Mouse (Mus musculus) MEL (cell line): ENCODE measurements around the gene Fgf8. TPM values are rescaled to one million over a fixed set of nuclear protein-coding genes. Genes with fewer than 3 reads are reported as not detected.

Experiments
- DNase-seq: peaks from one replicate; pipeline ENCODE4 v3.0.0; 2011; ENCODE audit warnings: low read depth, low spot score
- H3K27ac ChIP-seq: 2 replicates; pipeline ENCODE4 v1.5.1; 2012; ENCODE audit warnings: low read depth, mild to moderate bottlenecking, control low read depth, low read length, moderate library complexity; ENCODE audit not compliant: control insufficient read depth
- H3K27me3 ChIP-seq, 2 experiments: fragments of 150-350 bp in 1 of 2; sonication (generic) in 1 of 2; 2 replicates each; pipeline ENCODE4 v1.6.1; 2012; ENCODE audit warnings: low read length in 2 of 2, mild to moderate bottlenecking in 2 of 2, improper control_type of control experiment in 1 of 2, moderate library complexity in 1 of 2; ENCODE audit not compliant: insufficient read depth in 2 of 2, control insufficient read depth in 1 of 2
- H3K36me3 ChIP-seq, 2 experiments: 2 replicates each; pipeline ENCODE4 v1.6.1; 2012 to 2014; ENCODE audit warnings: low read length in 2 of 2, improper control_type of control experiment in 1 of 2, inconsistent platforms in 1 of 2, mild to moderate bottlenecking in 1 of 2; ENCODE audit not compliant: insufficient read depth in 2 of 2, control insufficient read depth in 1 of 2
- H3K4me1 ChIP-seq, 2 experiments: fragments of 150-350 bp in 1 of 2; sonication (generic) in 1 of 2; 2 replicates each; pipeline ENCODE4 v1.6.1; 2012; ENCODE audit warnings: low read length in 2 of 2, improper control_type of control experiment in 1 of 2, mild to moderate bottlenecking in 1 of 2; ENCODE audit not compliant: insufficient read depth in 2 of 2, control insufficient read depth in 1 of 2
- H3K4me3 ChIP-seq, 2 experiments: fragments of 150-350 bp in 1 of 2; sonication (generic) in 1 of 2; 2 replicates each; pipeline ENCODE4 v1.5.1; 2012; ENCODE audit warnings: low read depth in 2 of 2, low read length in 2 of 2, mild to moderate bottlenecking in 2 of 2, moderate library complexity in 2 of 2, control low read depth in 1 of 2, improper control_type of control experiment in 1 of 2; ENCODE audit not compliant: control insufficient read depth in 1 of 2, insufficient read depth in 1 of 2
- H3K79me2 ChIP-seq: 2 replicates; pipeline ENCODE4 v1.6.1; 2012; ENCODE audit warnings: mild to moderate bottlenecking, low read length, moderate library complexity; ENCODE audit not compliant: control insufficient read depth, poor library complexity, insufficient read depth
- H3K9ac ChIP-seq: 2 replicates; pipeline ENCODE4 v1.6.1; 2012; ENCODE audit warnings: low read depth, mild to moderate bottlenecking, control low read depth, low read length, moderate library complexity; ENCODE audit not compliant: control insufficient read depth, poor library complexity, severe bottlenecking
- H3K9me3 ChIP-seq: fragments of 150-350 bp; sonication (generic); replicated peaks from 2 replicates; pipeline ENCODE4 v1.6.1; 2012; ENCODE audit warnings: mild to moderate bottlenecking, low read length, improper control_type of control experiment, moderate library complexity; ENCODE audit not compliant: insufficient read depth
- CHD2 ChIP-seq: IDR thresholded peaks from 2 replicates; pipeline ENCODE4 v1.6.1; 2011; ENCODE audit warnings: low read length, improper control_type of control experiment
- CTCF ChIP-seq, 3 experiments: IDR thresholded peaks in 2 of 3; conservative IDR thresholded peaks in 1 of 3; 2 replicates each; pipeline ENCODE4 v1.5.1; 2011 to 2012; ENCODE audit warnings: low read length in 3 of 3, low read depth in 2 of 3, mild to moderate bottlenecking in 2 of 3, improper control_type of control experiment in 1 of 3, inconsistent platforms in 1 of 3, mixed read lengths in 1 of 3, moderate library complexity in 1 of 3; ENCODE audit not compliant: control insufficient read depth in 1 of 3, insufficient read depth in 1 of 3, poor library complexity in 1 of 3, severe bottlenecking in 1 of 3
- GABPA ChIP-seq: IDR thresholded peaks from 2 replicates; pipeline ENCODE4 v1.6.1; 2012; ENCODE audit warnings: low read depth, mild to moderate bottlenecking, inconsistent platforms, low read length, improper control_type of control experiment, moderate library complexity
- JUND ChIP-seq: IDR thresholded peaks from 2 replicates; pipeline ENCODE4 v1.6.1; 2011; ENCODE audit warnings: low read depth, mild to moderate bottlenecking, improper control_type of control experiment, low read length
- KAT2A ChIP-seq: conservative IDR thresholded peaks from 2 replicates; pipeline ENCODE4 v1.6.1; 2012; ENCODE audit warnings: low read depth, low read length, improper control_type of control experiment, inconsistent platforms
- MAFK ChIP-seq: IDR thresholded peaks from 2 replicates; pipeline ENCODE4 v1.6.1; 2011; ENCODE audit warnings: low read depth, mild to moderate bottlenecking, low read length, improper control_type of control experiment, borderline replicate concordance
- MAX ChIP-seq: IDR thresholded peaks from 2 replicates; pipeline ENCODE4 v1.6.1; 2011; ENCODE audit warnings: low read length, improper control_type of control experiment
- NRF1 ChIP-seq: IDR thresholded peaks from 2 replicates; pipeline ENCODE4 v1.6.1; 2014; ENCODE audit warnings: low read depth, mild to moderate bottlenecking, inconsistent platforms, low read length, improper control_type of control experiment, moderate library complexity; ENCODE audit not compliant: poor library complexity, insufficient read depth, severe bottlenecking
- POLR2A ChIP-seq, 2 experiments: IDR thresholded peaks; 2 replicates each; pipeline ENCODE4 v1.6.1; 2011 to 2012; ENCODE audit warnings: low read length in 2 of 2, mild to moderate bottlenecking in 2 of 2, control low read depth in 1 of 2, improper control_type of control experiment in 1 of 2, low read depth in 1 of 2, moderate library complexity in 1 of 2; ENCODE audit not compliant: control insufficient read depth in 1 of 2, insufficient read depth in 1 of 2, poor library complexity in 1 of 2
- POLR2AphosphoS5 ChIP-seq: IDR thresholded peaks from 2 replicates; pipeline ENCODE4 v1.6.1; 2012; ENCODE audit warnings: low read depth, borderline replicate concordance, mild to moderate bottlenecking, inconsistent platforms, low read length, moderate library complexity, mixed read lengths
- RAD21 ChIP-seq: IDR thresholded peaks from 2 replicates; pipeline ENCODE4 v1.6.1; 2011; ENCODE audit warnings: mild to moderate bottlenecking, low read depth, low read length, improper control_type of control experiment
- RCOR1 ChIP-seq: IDR thresholded peaks from 2 replicates; pipeline ENCODE4 v1.6.1; 2012; ENCODE audit warnings: low read depth, mild to moderate bottlenecking, inconsistent platforms, low read length, improper control_type of control experiment
- SMC3 ChIP-seq: IDR thresholded peaks from 2 replicates; pipeline ENCODE4 v1.6.1; 2011; ENCODE audit warnings: low read depth, low read length, improper control_type of control experiment
- ZC3H11A ChIP-seq: IDR thresholded peaks from 2 replicates; pipeline ENCODE4 v1.6.1; 2012; ENCODE audit warnings: low read depth, mild to moderate bottlenecking, inconsistent platforms, low read length, improper control_type of control experiment
- ZKSCAN1 ChIP-seq: IDR thresholded peaks from 2 replicates; pipeline ENCODE4 v1.6.1; 2012; ENCODE audit warnings: low read depth, mild to moderate bottlenecking, inconsistent platforms, low read length, improper control_type of control experiment, moderate library complexity
- ZMIZ1 ChIP-seq: IDR thresholded peaks from 2 replicates; pipeline ENCODE4 v1.6.1; 2012; ENCODE audit warnings: low read depth, mild to moderate bottlenecking, inconsistent platforms, low read length, improper control_type of control experiment, moderate library complexity
- polyA plus RNA-seq, 2 experiments: library from polyadenylated mRNA; stranded (reverse) in 1 of 2; unstranded in 1 of 2; fragments of >175 nt in 1 of 2; fragments of >200 nt in 1 of 2; gene quantifications; 2 replicates each; pipeline versions ENCODE4 v1.2.1 to v1.2.4; 2012; ENCODE audit warnings: low replicate concordance in 2 of 2, low read depth in 1 of 2; ENCODE audit not compliant: insufficient read length in 2 of 2, insufficient read depth in 1 of 2, missing spikeins in 1 of 2
- total RNA-seq: library from RNA; depleted of rRNA; stranded (reverse); fragments of 300-350 nt; gene quantifications from 2 replicates; pipeline ENCODE4 v1.2.3, GENCODE M21; 2012

The Fgf8 gene
- total and polyA plus RNA-seq, 3 experiments, result not detected

DNA sequence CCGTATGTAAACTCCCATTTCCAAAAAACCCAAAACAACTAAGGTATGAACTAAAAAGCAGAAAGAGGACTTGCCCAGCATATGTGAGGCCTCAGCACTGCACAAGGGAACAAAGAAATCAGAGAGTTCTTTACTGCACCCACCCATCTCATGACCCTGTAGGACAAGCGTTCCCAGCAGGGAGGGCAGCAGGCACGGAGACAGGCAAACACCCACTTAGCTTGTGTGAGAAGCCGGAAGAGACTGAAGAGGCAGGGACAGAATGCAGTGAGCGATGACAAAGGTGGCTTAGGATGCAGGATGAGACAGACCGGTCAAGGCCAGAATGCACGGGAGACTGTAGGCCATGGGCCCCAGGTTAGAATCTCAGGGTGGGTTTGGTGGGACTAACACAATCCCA lies 11.1 kb downstream of the Fgf8 start:
- H3K9ac ChIP-seq, result no peak overlapping the region
- DNase-seq, result no peak
- TF ChIP-seq POLR2A (IDR thresholded peaks at IDR 0.05; ENCODE audit: control insufficient read depth in 1 of 2, insufficient read depth in 1 of 2, low read depth in 1 of 2, low read length in 2 of 2, poor library complexity in 1 of 2), result no peak
- no peak for TF ChIP-seq CTCF (IDR thresholded peaks at IDR 0.05 in 2 of 3, conservative IDR thresholded peaks at IDR 0.05 in 1 of 3; ENCODE audit: control insufficient read depth in 1 of 3, insufficient read depth in 1 of 3, low read depth in 2 of 3, low read length in 3 of 3, poor library complexity in 1 of 3, severe bottlenecking in 1 of 3)
- TF ChIP-seq KAT2A, result no peak
- no peak for TF ChIP-seq CHD2
- no peak for TF ChIP-seq JUND
- no peak for TF ChIP-seq RCOR1
- no peak for TF ChIP-seq ZC3H11A
- no peak overlapping the region for H3K4me3 ChIP-seq
- peaks cover 6 to 8% of the 10 kb centered on the region in 2 experiments for H3K27me3 ChIP-seq
- no peaks in the 10 kb centered on the region for H3K9me3 ChIP-seq
- no peaks in the 10 kb centered on the region for H3K36me3 ChIP-seq
- no peaks in the 10 kb centered on the region for H3K79me2 ChIP-seq
- no peaks in the 10 kb centered on the region for H3K4me1 ChIP-seq
- no peak overlapping the region for H3K27ac ChIP-seq

DNA sequence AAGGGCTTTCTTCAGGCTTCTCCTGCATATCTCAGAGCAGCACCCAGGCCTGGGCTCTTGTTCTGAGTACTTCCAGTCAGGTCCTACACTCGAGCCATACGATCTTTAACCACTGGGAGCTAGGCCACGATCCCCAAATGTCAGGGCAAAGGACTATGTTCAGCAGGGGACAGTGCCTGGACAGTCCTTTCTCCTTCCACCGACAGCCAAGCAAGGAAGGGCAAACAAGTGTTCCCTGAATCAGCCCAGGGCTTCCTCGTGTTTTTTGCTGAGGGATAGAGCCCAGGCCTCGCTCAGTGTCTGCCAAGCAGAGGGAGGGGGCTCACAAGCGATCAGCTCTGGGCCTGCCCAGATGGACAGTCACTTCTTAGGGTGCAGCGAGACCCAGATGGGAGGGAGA lies 12.7 kb downstream of the Fgf8 start:
- Histone ChIP-seq H3K27ac (no peak overlapping the region), H3K36me3 (no peaks in the 10 kb centered on the region), H3K79me2 (no peaks in the 10 kb centered on the region), H3K4me3 (no peak overlapping the region), H3K9me3 (no peaks in the 10 kb centered on the region), H3K4me1 (no peaks in the 10 kb centered on the region), H3K9ac (no peak overlapping the region), H3K27me3 (peaks cover 6 to 8% of the 10 kb centered on the region in 2 experiments)
- no peak for DNase-seq
- TF ChIP-seq POLR2AphosphoS5, result no peak
- TF ChIP-seq GABPA, result no peak
- TF ChIP-seq ZC3H11A, result no peak
- no peak for TF ChIP-seq CHD2
- no peak for TF ChIP-seq ZMIZ1
- no peak for TF ChIP-seq MAFK
- no peak for TF ChIP-seq MAX

DNA sequence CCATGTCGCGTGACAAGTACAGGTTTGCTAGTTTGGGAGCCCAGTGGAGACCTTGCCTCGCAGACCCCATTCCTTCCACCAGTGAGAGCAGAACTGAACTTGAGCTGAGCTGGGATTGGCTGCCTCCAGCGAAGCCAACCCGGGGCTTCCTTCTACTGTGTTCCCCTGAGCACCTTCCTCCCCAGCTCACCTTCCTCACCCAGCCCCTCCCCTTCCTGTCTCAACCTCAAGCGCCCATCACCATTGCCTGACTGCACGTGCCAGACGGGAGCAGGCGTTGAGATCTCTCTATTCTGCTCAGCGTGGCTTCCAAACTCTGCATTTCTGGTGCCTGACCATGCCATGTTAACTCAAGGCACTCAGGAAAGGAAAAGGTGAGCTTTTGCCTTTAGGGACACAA lies 15.5 kb downstream of the Fgf8 start:
- no peak for DNase-seq
- no peaks in the 10 kb centered on the region; a peak in 2 of 4 replicates for H3K27me3 ChIP-seq
- no peak for TF ChIP-seq MAFK
- no peak for TF ChIP-seq SMC3
- no peak for TF ChIP-seq RAD21
- no peak for TF ChIP-seq NRF1
- no peak for TF ChIP-seq CHD2
- TF ChIP-seq ZKSCAN1, result no peak
- no peak for TF ChIP-seq MAX

More for the DNA sequence above, 15.5 kb downstream of the Fgf8 start:
- no peak overlapping the region for H3K4me3 ChIP-seq
- no peak overlapping the region for H3K9ac ChIP-seq
- H3K9me3 ChIP-seq, result no peaks in the 10 kb centered on the region
- no peaks in the 10 kb centered on the region for H3K4me1 ChIP-seq
- no peaks in the 10 kb centered on the region for H3K36me3 ChIP-seq
- no peak overlapping the region for H3K27ac ChIP-seq
- no peaks in the 10 kb centered on the region for H3K79me2 ChIP-seq
